Mouse (Mus musculus): Measurements from ENCODE around the gene Sec31a. TPM values are rescaled to one million over a fixed set of nuclear protein-coding genes. Genes with fewer than 3 reads are reported as not detected.
A peak's percentile ranks its signal among the peaks of the same experiment; 100 is the strongest.

Sec31a gene
- polyA plus RNA-seq, 1 experiment, result 314 TPM

DNA sequence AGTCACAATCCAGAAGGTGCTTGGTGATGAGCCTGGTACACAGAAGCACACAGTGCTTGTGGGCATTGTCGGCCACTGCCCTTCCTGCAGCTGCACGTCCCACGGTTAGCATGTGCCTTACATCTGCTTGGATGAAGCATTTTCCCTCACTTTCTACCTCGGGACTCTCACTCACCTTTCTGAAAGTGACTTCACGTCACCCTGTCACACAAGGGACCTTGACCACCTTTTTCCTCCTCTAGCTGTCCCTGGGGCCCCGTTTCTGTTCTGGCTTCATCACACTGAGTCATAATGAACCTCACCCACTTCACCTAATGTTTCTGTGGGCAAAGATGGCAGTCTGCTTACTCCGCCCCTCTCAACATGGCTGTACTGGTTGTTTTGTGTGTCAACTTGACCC is 75.0 kb downstream of the Sec31a start:
- Histone ChIP-seq H3K4me3 (ENCODE audit: insufficient read depth, low read length) (no peak overlapping the region), H3K4me1 (ENCODE audit: control insufficient read depth, insufficient read depth, low read length) (no peaks in the 10 kb centered on the region), H3K27ac (ENCODE audit: insufficient read depth, low read length) (no peak overlapping the region)
- TF ChIP-seq POLR2A (IDR thresholded peaks at IDR 0.05; ENCODE audit: low read depth, low read length) (no peak), CTCF (IDR thresholded peaks at IDR 0.05; ENCODE audit: borderline replicate concordance, insufficient read depth, low read length) (no peak)

DNA sequence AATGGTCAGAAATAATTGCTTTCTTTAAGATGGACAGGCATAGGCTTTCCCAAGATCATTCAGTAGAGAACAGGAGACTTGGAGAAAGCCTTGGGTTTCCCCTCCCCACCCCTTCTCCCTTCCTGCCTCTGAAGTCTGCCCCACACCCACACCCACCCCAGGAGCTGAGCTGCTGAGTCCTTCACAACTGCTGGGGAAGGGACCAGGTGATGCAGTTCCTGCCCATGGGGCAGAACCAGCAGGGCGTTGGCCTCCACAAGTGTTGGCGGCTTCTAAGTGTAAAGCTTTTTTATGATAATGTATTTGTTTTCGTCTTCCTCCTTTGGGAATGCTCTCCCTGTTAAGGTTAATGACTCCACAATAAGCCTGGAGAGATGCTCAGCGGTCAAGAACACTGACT is 78.2 kb downstream of the Sec31a start:
- Histone ChIP-seq H3K4me1 (ENCODE audit: control insufficient read depth, insufficient read depth, low read length) (no peaks in the 10 kb centered on the region), H3K27ac (ENCODE audit: insufficient read depth, low read length) (no peak overlapping the region)

DNA sequence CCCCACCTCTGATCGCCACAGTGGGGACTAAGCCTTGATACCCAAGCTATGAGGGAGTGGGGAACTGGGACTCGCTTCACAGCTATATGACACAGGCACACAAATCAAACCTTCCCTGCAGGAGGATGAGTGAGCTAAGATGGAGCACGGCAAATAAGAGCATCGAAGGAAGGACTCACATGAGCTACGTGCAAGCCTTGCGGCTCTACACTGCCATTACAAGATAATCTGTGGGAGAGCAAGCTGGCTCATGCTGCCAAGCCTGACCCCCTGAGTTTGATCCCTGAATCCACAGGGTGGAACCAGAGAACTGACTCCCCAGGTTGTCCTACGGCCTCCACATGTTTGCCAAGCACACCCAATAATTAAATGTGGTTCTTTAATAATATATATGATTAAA is 79.2 kb downstream of the Sec31a start:
- Histone ChIP-seq H3K4me3 (ENCODE audit: insufficient read depth, low read length) (no peak overlapping the region), H3K4me1 (ENCODE audit: control insufficient read depth, insufficient read depth, low read length) (no peaks in the 10 kb centered on the region), H3K27ac (ENCODE audit: insufficient read depth, low read length) (no peak overlapping the region)
- TF ChIP-seq POLR2A (IDR thresholded peaks at IDR 0.05; ENCODE audit: low read depth, low read length) (no peak), CTCF (IDR thresholded peaks at IDR 0.05; ENCODE audit: borderline replicate concordance, insufficient read depth, low read length) (no peak)

More for the DNA sequence above, 78.2 kb downstream of the Sec31a start:
- no peak for TF ChIP-seq POLR2A (IDR thresholded peaks at IDR 0.05; ENCODE audit: low read depth, low read length)
- TF ChIP-seq CTCF (IDR thresholded peaks at IDR 0.05; ENCODE audit: borderline replicate concordance, insufficient read depth, low read length), result no peak
- H3K4me3 ChIP-seq (ENCODE audit: insufficient read depth, low read length), result no peak overlapping the region

DNA sequence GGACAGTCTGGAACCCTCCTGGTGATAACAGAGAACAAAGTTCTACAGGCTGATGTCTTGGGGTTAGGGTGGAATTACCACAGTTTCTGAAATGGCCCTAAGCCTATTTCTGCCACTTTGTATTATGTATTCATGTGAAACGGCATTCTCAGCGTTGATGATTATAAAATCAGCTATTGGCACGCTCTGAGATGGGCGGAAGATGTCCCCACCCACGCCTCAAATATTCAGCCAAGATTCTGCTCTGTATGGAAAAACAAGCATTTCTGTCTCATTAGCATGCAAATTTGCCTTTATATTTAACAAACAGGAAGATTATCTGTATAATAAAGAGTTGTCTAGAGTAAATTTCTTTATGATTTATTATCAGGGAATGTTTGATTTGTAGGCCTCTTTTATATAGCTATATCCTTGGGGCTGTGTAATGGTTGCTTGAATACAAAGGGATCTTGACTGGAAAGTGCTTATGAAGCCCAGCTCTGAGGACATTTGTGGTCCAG is 80.4 kb downstream of the Sec31a start:
- no peak overlapping the region for H3K4me3 ChIP-seq (ENCODE audit: insufficient read depth, low read length)
- H3K27ac ChIP-seq (ENCODE audit: insufficient read depth, low read length), result no peak overlapping the region
- TF ChIP-seq POLR2A (IDR thresholded peaks at IDR 0.05; ENCODE audit: low read depth, low read length) (no peak), CTCF (IDR thresholded peaks at IDR 0.05; ENCODE audit: borderline replicate concordance, insufficient read depth, low read length) (no peak)
- H3K4me1 ChIP-seq (ENCODE audit: control insufficient read depth, insufficient read depth, low read length), result no peaks in the 10 kb centered on the region

DNA sequence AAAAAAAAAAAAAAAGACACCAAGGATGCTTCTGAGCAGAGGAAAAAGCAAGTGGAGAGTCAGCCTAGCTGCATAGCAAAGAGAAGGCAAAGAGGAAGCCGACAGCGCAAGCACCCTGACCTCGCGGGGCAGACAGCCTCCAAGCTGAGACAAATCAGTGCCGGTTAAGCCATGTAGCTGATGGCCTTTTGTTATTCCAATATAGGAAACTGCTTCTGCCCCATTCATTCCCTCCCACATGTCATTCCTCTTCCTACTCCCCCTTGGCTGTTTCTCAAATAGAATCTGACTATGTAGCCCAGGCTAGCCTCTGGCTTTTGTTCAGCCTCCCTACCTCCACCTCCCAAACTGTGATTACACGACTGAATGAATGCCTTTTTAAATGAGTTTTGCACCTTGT is 81.3 kb downstream of the Sec31a start:
- TF ChIP-seq CTCF (IDR thresholded peaks at IDR 0.05; ENCODE audit: borderline replicate concordance, insufficient read depth, low read length), result no peak
- no peak for TF ChIP-seq POLR2A (IDR thresholded peaks at IDR 0.05; ENCODE audit: low read depth, low read length)
- Histone ChIP-seq H3K27ac (ENCODE audit: insufficient read depth, low read length) (no peak overlapping the region), H3K4me1 (ENCODE audit: control insufficient read depth, insufficient read depth, low read length) (no peaks in the 10 kb centered on the region), H3K4me3 (ENCODE audit: insufficient read depth, low read length) (no peak overlapping the region)

DNA sequence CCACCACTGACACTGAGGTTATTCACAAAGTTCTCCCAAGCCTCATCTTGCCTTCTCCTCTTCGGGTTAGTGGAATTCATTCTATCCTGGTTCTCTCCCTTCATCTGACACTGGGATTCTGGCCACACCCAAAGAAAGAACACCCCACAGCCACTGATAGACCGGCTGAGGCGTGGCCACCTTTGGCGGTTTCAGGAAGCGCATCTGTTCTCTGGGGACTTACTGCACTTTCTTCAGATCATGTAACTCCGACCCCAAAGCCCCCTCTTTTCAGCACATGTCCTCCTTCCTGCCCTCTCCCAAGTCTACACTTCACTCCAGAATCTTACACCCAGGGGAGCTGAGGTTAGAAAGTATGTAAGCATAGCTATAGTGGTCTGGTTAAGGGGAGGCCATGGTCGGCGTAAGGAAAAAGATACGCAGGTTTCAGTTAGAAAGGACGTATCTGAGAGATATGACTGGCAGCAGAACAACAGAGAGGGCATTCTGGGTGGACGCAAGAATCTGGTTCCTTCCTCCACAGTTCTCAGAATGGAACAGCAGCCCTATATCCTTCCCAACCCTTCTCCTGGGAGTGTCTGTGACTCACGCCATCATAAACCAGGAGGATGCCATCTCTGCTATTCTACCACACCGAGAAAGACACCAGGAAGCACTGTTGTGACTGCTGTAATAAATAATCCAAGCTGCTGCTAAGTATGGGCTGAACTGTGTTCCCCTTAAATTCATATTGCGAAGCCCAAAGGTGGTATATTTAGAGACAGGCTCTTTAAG is 82.2 kb downstream of the Sec31a start:
- H3K4me1 ChIP-seq (ENCODE audit: control insufficient read depth, insufficient read depth, low read length), result no peaks in the 10 kb centered on the region
- H3K27ac ChIP-seq (ENCODE audit: insufficient read depth, low read length), result no peak overlapping the region
- no peak overlapping the region for H3K4me3 ChIP-seq (ENCODE audit: insufficient read depth, low read length)
- TF ChIP-seq CTCF (IDR thresholded peaks at IDR 0.05; ENCODE audit: borderline replicate concordance, insufficient read depth, low read length), result no peak
- no peak for TF ChIP-seq POLR2A (IDR thresholded peaks at IDR 0.05; ENCODE audit: low read depth, low read length)

DNA sequence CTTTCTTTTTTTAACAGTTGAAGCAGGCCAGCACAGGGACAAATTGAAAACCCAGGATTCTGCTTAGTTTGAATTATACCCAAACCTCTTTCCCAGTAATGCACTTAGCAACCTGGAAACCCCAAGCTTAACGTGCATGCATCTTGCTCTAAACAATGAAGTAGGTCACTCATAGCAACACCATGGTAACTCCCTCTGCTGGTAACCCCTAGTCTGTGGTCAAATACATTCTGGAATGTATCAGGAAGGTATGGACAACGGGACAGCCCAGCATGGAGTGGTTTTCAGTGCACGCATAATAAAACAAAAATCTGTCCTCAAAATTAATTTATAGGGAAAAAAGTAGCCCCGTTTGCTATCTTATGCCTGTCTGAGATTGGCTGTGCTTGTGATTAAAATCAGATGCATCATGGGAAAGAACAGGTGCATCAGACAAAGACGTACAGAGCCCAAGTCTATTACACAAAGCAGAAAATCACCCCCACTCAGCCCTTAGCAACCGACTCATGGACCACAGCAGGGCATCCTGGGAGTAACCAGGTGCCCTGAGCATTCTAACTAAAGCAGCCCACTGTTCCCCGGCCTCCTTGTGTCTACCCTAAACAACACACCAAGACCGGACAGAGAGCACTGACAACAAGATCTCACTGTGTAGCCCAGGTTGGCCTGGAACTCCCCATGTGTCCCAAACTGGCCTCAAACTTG is 83.6 kb downstream of the Sec31a start:
- Histone ChIP-seq H3K27ac (ENCODE audit: insufficient read depth, low read length) (no peak overlapping the region), H3K4me1 (ENCODE audit: control insufficient read depth, insufficient read depth, low read length) (no peaks in the 10 kb centered on the region), H3K4me3 (ENCODE audit: insufficient read depth, low read length) (no peak overlapping the region)
- TF ChIP-seq CTCF (IDR thresholded peaks at IDR 0.05; ENCODE audit: borderline replicate concordance, insufficient read depth, low read length), result no peak

DNA sequence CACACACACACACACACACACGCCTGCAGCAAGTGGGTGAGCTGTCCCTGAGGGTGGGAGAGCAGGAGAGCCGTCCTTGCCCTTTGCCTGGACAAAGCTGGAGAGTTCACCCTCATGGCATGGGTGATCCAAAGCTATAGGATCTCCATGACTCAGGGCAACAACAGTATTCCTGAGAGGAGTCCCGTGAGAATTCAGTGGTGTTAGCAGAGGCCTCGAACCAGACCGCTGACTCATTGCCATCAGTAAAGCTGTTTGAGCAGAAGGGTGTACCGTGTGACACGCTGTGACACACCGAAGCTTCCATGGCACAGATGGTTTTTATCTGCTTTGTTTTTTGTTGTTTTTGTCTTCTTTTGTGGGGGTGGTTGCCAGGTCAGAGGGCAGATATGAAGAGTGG is 84.4 kb downstream of the Sec31a start:
- TF ChIP-seq CTCF (IDR thresholded peaks at IDR 0.05; ENCODE audit: borderline replicate concordance, insufficient read depth, low read length) (no peak), POLR2A (IDR thresholded peaks at IDR 0.05; ENCODE audit: low read depth, low read length) (no peak)
- no peaks in the 10 kb centered on the region for H3K4me1 ChIP-seq (ENCODE audit: control insufficient read depth, insufficient read depth, low read length)
- no peak overlapping the region for H3K4me3 ChIP-seq (ENCODE audit: insufficient read depth, low read length)

DNA sequence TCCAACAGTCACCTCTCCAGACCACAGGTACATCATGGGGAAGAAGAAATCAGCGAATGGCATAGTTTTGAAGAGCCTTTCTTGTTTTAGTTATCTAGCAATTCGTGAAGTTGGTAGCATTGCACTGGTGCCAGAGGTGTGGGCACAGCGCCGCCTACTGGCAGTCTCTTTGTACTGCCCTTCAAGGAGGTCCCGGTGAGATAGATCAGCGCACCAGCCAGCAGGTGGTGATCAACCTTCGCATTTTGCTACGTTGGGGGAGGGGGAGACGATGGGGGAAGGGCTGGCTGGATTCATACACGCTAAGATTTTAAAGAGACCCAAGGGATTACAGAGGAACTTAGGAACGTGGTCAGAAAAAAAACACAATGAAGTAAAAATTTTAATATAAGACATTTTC is 94.0 kb downstream of the Sec31a start:
- no peak overlapping the region for H3K4me3 ChIP-seq (ENCODE audit: insufficient read depth, low read length)
- TF ChIP-seq POLR2A (IDR thresholded peaks at IDR 0.05; ENCODE audit: low read depth, low read length) (no peak), CTCF (IDR thresholded peaks at IDR 0.05; ENCODE audit: borderline replicate concordance, insufficient read depth, low read length) (peak; percentile 93)

More for the DNA sequence above, 84.4 kb downstream of the Sec31a start:
- H3K27ac ChIP-seq (ENCODE audit: insufficient read depth, low read length), result no peak overlapping the region; the same call in 1 of the 2 replicates

DNA sequence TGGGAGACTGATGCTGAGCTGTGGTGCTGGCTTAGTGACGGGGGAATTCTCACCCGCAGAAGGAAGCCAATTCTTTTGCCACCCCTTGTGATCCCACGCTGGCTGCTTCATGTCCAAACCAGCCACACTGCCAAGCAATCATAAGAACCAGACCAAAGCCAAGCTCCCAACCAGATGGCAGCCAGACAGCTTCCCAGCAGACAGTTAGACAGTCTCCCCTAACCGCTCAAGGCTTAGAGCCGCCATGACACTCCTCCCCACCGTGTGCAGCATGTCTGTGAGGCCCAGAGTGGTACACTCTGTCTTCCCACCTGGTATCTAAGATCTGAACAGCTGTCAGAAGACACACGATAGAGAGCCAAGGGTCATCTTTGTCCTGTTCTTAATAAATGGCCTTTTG is 98.2 kb downstream of the Sec31a start:
- TF ChIP-seq CTCF (IDR thresholded peaks at IDR 0.05; ENCODE audit: borderline replicate concordance, insufficient read depth, low read length), result no peak
- TF ChIP-seq POLR2A (IDR thresholded peaks at IDR 0.05; ENCODE audit: low read depth, low read length), result no peak
- Histone ChIP-seq H3K4me3 (ENCODE audit: insufficient read depth, low read length) (no peak overlapping the region), H3K4me1 (ENCODE audit: control insufficient read depth, insufficient read depth, low read length) (no peaks in the 10 kb centered on the region), H3K27ac (ENCODE audit: insufficient read depth, low read length) (no peak overlapping the region)

More for the DNA sequence above, 94.0 kb downstream of the Sec31a start:
- no peak overlapping the region for H3K27ac ChIP-seq (ENCODE audit: insufficient read depth, low read length)
- no peaks in the 10 kb centered on the region for H3K4me1 ChIP-seq (ENCODE audit: control insufficient read depth, insufficient read depth, low read length)

All from embryonic fibroblast, embryonic 13.5 days (primary cell).